Mouse (Mus musculus): ENCODE measurements around the gene Gm7903. TPM values are rescaled to one million over a fixed set of nuclear protein-coding genes. Genes with fewer than 3 reads are reported as not detected.
"Not testable (repeated sequence)": the region's sequence is repeated elsewhere in the genome, so short reads cannot be mapped to it uniquely, and the experiment has no call there.

The Gm7903 gene
- not detected in 2 replicates for polyA plus RNA-seq (2014; fragmentation: Nextera tagmentation; extraction: Ambion mirVana)

- H3K4me2 ChIP-seq (replicated peaks; ENCODE audit: low read depth, low read length); H3K4me1 ChIP-seq (ENCODE audit: control insufficient read depth, insufficient read depth, low read length); H3K27me3 ChIP-seq (ENCODE audit: control insufficient read depth, insufficient read depth, low read length); H3K27ac ChIP-seq (ENCODE audit: low read depth, low read length); ATAC-seq (ENCODE audit: low FRiP score, low TSS enrichment); H3K4me3 ChIP-seq (ENCODE audit: low read length); H3K36me3 ChIP-seq (ENCODE audit: control insufficient read depth, insufficient read depth, low read length); H3K9ac ChIP-seq (ENCODE audit: low read depth, low read length); H3K9me3 ChIP-seq (ENCODE audit: control insufficient read depth, low read length): not testable (repeated sequence)
- WGBS: no CpG with 5 or more reads among the region's 15 CpGs
Measured at GRCm38 (mm10) chrX:135433535-135433934, at the start of gene Gm7903. Gm7903 (plus strand) TSS chrX:135433835.

- not testable (repeated sequence) for H3K27me3 ChIP-seq (ENCODE audit: control insufficient read depth, insufficient read depth, low read length); H3K36me3 ChIP-seq (ENCODE audit: control insufficient read depth, insufficient read depth, low read length); H3K9me3 ChIP-seq (ENCODE audit: control insufficient read depth, low read length); H3K4me2 ChIP-seq (replicated peaks; ENCODE audit: low read depth, low read length); H3K4me3 ChIP-seq (ENCODE audit: low read length); H3K9ac ChIP-seq (ENCODE audit: low read depth, low read length); H3K27ac ChIP-seq (ENCODE audit: low read depth, low read length); ATAC-seq (ENCODE audit: low FRiP score, low TSS enrichment); H3K4me1 ChIP-seq (ENCODE audit: control insufficient read depth, insufficient read depth, low read length)
- WGBS: no CpG with 5 or more reads among the region's 3 CpGs
Measured at GRCm38 (mm10) chrX:135403578-135403977, 30.1 kb upstream of the Gm7903 start.

GRCm38 (mm10) chrX:135421203-135421602, 12.4 kb upstream of the Gm7903 start:
- WGBS: 49% methylated on average over 3 of the region's 7 CpGs

GRCm38 (mm10) chrX:135421824-135422223, 11.8 kb upstream of the Gm7903 start:
- H3K4me2 ChIP-seq (replicated peaks; ENCODE audit: low read depth, low read length); H3K27me3 ChIP-seq (ENCODE audit: control insufficient read depth, insufficient read depth, low read length): not testable (repeated sequence)

More at GRCm38 (mm10) chrX:135421203-135421602, 12.4 kb upstream of the Gm7903 start:
- not testable (repeated sequence) for H3K27ac ChIP-seq (ENCODE audit: low read depth, low read length); H3K9ac ChIP-seq (ENCODE audit: low read depth, low read length); H3K36me3 ChIP-seq (ENCODE audit: control insufficient read depth, insufficient read depth, low read length); H3K27me3 ChIP-seq (ENCODE audit: control insufficient read depth, insufficient read depth, low read length); H3K4me3 ChIP-seq (ENCODE audit: low read length); ATAC-seq (ENCODE audit: low FRiP score, low TSS enrichment); H3K4me2 ChIP-seq (replicated peaks; ENCODE audit: low read depth, low read length); H3K9me3 ChIP-seq (ENCODE audit: control insufficient read depth, low read length); H3K4me1 ChIP-seq (ENCODE audit: control insufficient read depth, insufficient read depth, low read length)

GRCm38 (mm10) chrX:135422473-135422872, 11.2 kb upstream of the Gm7903 start:
- H3K4me3 ChIP-seq (ENCODE audit: low read length); H3K4me1 ChIP-seq (ENCODE audit: control insufficient read depth, insufficient read depth, low read length); H3K4me2 ChIP-seq (replicated peaks; ENCODE audit: low read depth, low read length); H3K9me3 ChIP-seq (ENCODE audit: control insufficient read depth, low read length); H3K36me3 ChIP-seq (ENCODE audit: control insufficient read depth, insufficient read depth, low read length); H3K27ac ChIP-seq (ENCODE audit: low read depth, low read length); H3K27me3 ChIP-seq (ENCODE audit: control insufficient read depth, insufficient read depth, low read length); ATAC-seq (ENCODE audit: low FRiP score, low TSS enrichment); H3K9ac ChIP-seq (ENCODE audit: low read depth, low read length): not testable (repeated sequence)
- no CpG with 5 or more reads among the region's 4 CpGs for WGBS

More at GRCm38 (mm10) chrX:135421824-135422223, 11.8 kb upstream of the Gm7903 start:
- not testable (repeated sequence) for ATAC-seq (ENCODE audit: low FRiP score, low TSS enrichment); H3K36me3 ChIP-seq (ENCODE audit: control insufficient read depth, insufficient read depth, low read length); H3K9ac ChIP-seq (ENCODE audit: low read depth, low read length); H3K4me3 ChIP-seq (ENCODE audit: low read length); H3K27ac ChIP-seq (ENCODE audit: low read depth, low read length); H3K4me1 ChIP-seq (ENCODE audit: control insufficient read depth, insufficient read depth, low read length); H3K9me3 ChIP-seq (ENCODE audit: control insufficient read depth, low read length)

GRCm38 (mm10) chrX:135464160-135464559, 30.5 kb downstream of the Gm7903 start:
- H3K4me1 ChIP-seq (ENCODE audit: control insufficient read depth, insufficient read depth, low read length); ATAC-seq (ENCODE audit: low FRiP score, low TSS enrichment): not testable (repeated sequence)
- WGBS: no CpG with 5 or more reads among the region's 3 CpGs

GRCm38 (mm10) chrX:135481902-135482301, 48.3 kb downstream of the Gm7903 start:
- not testable (repeated sequence) for H3K27ac ChIP-seq (ENCODE audit: low read depth, low read length); H3K4me2 ChIP-seq (replicated peaks; ENCODE audit: low read depth, low read length); H3K4me1 ChIP-seq (ENCODE audit: control insufficient read depth, insufficient read depth, low read length); H3K27me3 ChIP-seq (ENCODE audit: control insufficient read depth, insufficient read depth, low read length); ATAC-seq (ENCODE audit: low FRiP score, low TSS enrichment); H3K9me3 ChIP-seq (ENCODE audit: control insufficient read depth, low read length); H3K36me3 ChIP-seq (ENCODE audit: control insufficient read depth, insufficient read depth, low read length); H3K4me3 ChIP-seq (ENCODE audit: low read length); H3K9ac ChIP-seq (ENCODE audit: low read depth, low read length)
- no CpG with 5 or more reads among the region's 6 CpGs for WGBS

More at GRCm38 (mm10) chrX:135464160-135464559, 30.5 kb downstream of the Gm7903 start:
- not testable (repeated sequence) for H3K4me3 ChIP-seq (ENCODE audit: low read length); H3K4me2 ChIP-seq (replicated peaks; ENCODE audit: low read depth, low read length); H3K27ac ChIP-seq (ENCODE audit: low read depth, low read length); H3K9ac ChIP-seq (ENCODE audit: low read depth, low read length); H3K27me3 ChIP-seq (ENCODE audit: control insufficient read depth, insufficient read depth, low read length); H3K9me3 ChIP-seq (ENCODE audit: control insufficient read depth, low read length); H3K36me3 ChIP-seq (ENCODE audit: control insufficient read depth, insufficient read depth, low read length)

GRCm38 (mm10) chrX:135483183-135483582, 49.5 kb downstream of the Gm7903 start:
- H3K27me3 ChIP-seq (ENCODE audit: control insufficient read depth, insufficient read depth, low read length); H3K9me3 ChIP-seq (ENCODE audit: control insufficient read depth, low read length); H3K9ac ChIP-seq (ENCODE audit: low read depth, low read length); H3K4me2 ChIP-seq (replicated peaks; ENCODE audit: low read depth, low read length); H3K4me3 ChIP-seq (ENCODE audit: low read length); H3K4me1 ChIP-seq (ENCODE audit: control insufficient read depth, insufficient read depth, low read length); H3K27ac ChIP-seq (ENCODE audit: low read depth, low read length); H3K36me3 ChIP-seq (ENCODE audit: control insufficient read depth, insufficient read depth, low read length); ATAC-seq (ENCODE audit: low FRiP score, low TSS enrichment): not testable (repeated sequence)
- no CpG with 5 or more reads among the region's 3 CpGs for WGBS
